Mouse (Mus musculus): ENCODE data around the gene Rnf38.

Rnf38 gene

DNA sequence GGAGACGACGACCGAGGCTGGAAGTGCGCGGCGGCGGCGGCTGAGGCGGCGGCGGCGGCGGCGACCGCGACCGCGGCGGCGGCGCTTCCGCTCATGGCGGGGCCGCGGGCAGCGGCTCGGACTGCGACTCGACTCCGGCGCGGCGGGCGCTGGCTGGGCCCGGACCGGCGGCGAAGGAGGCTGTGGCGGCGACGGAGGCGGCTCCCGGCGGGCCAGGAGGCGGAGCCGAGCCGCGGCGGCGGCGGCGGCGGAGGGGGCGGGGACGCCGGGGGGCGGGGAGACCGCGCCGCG lies at the start of gene Rnf38:
TSS of gene Rnf38 (minus strand) at position 77 of the 291 bp plus-strand sequence.
- DNase-seq (ENCODE audit: low read depth, low spot score), result no peak

- no peak for DNase-seq (ENCODE audit: low read depth, low spot score)
Measured at GRCm38 (mm10) chr4:44281597-44282265, 48.1 kb upstream of the Rnf38 start.

DNA sequence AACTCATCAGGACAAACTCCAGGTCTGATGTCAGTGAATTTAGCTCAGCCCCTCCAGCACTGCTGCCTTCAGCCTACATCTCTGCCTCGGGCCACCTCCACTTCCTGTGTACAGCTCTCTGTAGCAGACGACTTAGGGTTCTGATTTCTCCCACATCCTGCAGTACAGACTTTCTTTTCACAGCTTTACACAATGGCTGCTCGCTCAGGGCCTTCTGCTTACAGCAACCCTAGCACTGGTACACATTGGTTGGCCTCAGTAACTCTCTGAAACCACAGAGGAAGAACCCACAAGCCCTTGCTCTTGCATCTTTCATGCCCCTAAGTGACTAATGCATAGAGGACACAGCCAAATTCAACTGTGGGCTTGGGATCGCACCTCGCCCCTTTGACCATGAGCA lies 37.5 kb upstream of the Rnf38 start:
- no peak for DNase-seq (ENCODE audit: low read depth, low spot score)

DNA sequence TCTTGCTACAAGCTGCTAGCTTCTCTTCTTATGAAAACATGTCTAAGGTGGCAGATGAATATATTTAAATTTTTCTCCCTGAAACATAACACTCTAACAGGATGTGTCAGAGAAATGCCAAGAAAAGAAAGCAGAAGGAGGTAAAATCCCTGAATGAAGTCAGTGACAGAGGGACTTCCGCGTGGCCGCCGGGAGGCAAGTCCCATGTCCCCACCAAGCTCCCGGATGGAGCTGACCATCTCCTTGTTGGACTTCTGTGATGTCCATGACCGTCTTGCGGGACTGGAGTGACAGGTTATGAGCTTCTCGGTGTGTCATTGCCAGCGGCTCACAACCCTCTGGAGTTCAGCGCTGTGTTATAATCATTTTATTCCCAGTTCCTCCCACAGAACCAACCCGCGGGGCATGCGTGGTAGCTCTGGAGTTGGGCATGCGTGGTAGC lies 35.8 kb upstream of the Rnf38 start:
- DNase-seq (ENCODE audit: low read depth, low spot score), result no peak

GRCm38 (mm10) chr4:44267437-44267836 lies 33.8 kb upstream of the Rnf38 start:
- DNase-seq (ENCODE audit: low read depth, low spot score), result no peak

- DNase-seq (ENCODE audit: low read depth, low spot score), result no peak
Measured at GRCm38 (mm10) chr4:44265500-44265899, 31.9 kb upstream of the Rnf38 start.

GRCm38 (mm10) chr4:44260244-44260643 lies 26.7 kb upstream of the Rnf38 start:
- DNase-seq (ENCODE audit: low read depth, low spot score), result no peak

GRCm38 (mm10) chr4:44259126-44259525 lies 25.5 kb upstream of the Rnf38 start:
- no peak for DNase-seq (ENCODE audit: low read depth, low spot score)

DNA sequence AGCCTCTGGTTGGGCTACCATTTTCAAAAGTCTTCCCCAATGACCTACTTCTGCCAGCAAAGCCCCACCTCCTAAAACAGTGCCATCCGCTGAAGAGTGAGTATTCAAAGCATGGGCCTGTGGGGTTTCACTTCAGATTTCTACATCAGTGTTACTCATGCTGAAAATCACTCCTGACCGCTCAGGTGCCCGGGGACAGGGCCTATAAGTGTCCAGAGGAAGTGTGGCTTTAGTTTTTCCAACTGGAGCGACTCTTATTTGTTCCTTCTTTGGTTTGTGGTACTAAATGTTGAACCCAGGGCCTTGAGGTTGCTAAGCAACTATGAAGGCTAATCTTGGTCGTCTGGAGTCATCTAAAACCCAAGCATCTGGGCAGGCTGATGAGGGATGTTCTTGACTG lies 21.0 kb upstream of the Rnf38 start:
- DNase-seq (ENCODE audit: low read depth, low spot score), result no peak

DNA sequence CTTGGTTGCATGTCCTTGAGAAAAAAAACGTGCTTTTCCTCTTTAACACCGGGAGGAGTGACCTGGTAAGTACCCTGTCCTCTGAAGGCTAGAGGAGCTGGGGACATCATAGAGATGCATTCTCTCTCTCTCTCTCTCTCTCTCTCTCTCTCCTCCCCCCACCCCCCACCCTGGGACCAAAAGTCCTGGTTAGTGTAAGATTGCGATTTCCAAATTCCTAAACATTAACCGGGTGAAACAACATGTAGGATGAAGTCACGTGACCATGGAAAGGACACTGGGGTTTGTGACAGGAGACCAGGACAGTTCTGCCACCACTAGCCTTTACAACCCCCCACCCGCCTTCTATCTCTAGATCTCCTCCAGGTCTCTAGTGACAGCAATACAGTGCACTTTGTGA lies 19.6 kb upstream of the Rnf38 start:
- no peak for DNase-seq (ENCODE audit: low read depth, low spot score)

- no peak for DNase-seq (ENCODE audit: low read depth, low spot score)
Measured at GRCm38 (mm10) chr4:44251966-44252916, 18.7 kb upstream of the Rnf38 start.

- no peak for DNase-seq (ENCODE audit: low read depth, low spot score)
Measured at GRCm38 (mm10) chr4:44251521-44251920, 17.9 kb upstream of the Rnf38 start.

DNA sequence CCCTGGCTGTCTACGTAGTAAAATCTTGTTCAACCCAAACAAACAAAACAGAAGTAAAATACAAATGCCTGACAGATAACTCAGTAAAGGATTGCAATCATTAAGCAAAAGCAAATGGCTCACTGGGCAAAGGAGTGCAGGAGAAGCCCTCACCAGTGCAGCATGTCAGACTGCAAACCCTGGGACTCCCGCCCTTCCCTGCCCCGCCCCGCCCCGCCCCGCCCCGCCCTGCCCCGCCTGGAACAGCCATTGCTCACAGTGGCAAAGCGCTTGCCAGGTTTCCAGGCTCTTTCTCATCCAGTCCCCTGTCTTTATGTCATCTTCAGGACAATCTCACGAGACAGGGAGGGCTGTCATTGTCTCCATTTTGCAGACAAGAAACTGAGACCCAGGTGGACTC lies 16.1 kb upstream of the Rnf38 start:
- DNase-seq (ENCODE audit: low read depth, low spot score), result no peak

DNA sequence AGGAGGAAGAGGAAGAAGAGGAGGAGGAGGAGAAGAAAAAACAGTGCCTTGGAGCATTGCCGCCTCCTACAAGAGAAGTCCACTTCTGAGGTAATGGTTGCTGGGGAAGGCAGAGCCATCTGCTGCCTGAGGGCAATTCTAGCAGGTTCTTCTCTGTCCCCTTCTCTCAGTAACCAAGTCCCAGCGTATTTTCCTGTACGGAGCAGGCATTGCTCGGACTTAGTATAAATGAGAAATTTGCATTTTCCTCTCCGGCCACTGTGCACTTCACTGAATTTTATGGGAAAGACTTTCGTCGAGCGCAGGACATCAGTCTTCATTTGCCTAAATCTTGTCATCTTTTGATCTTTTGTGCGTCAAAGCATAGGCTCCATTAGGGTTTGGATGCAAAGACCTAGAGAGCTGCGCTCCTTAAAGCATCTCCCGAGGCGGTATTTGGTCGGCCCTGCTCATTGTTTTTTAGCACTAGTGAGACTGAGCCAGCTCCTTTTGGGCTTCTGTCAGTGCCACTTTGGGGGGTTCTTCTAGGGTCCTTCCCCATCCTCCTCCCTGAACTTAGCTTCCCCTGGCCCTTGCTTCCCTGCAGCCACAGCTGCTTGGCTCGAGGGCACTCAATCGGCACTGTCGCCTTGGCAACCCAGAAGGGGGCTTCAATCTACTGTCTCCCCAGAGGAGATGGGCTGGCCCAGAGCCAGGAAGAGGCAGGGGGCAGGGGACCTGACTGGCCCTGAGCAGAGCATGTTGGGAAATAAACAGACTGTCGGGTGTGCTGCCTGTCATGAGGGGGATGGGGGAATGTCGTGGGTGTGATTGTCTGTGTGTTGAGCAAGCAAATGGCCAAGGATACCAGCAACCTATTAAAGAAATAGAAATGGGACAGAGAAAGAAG lies 13.7 kb upstream of the Rnf38 start:
- no peak for DNase-seq (ENCODE audit: low read depth, low spot score)

- no peak for DNase-seq (ENCODE audit: low read depth, low spot score)
Measured at GRCm38 (mm10) chr4:44246285-44246684, 12.7 kb upstream of the Rnf38 start.

- DNase-seq (ENCODE audit: low read depth, low spot score), result no peak
Measured at GRCm38 (mm10) chr4:44241638-44242037, 8.0 kb upstream of the Rnf38 start.

DNA sequence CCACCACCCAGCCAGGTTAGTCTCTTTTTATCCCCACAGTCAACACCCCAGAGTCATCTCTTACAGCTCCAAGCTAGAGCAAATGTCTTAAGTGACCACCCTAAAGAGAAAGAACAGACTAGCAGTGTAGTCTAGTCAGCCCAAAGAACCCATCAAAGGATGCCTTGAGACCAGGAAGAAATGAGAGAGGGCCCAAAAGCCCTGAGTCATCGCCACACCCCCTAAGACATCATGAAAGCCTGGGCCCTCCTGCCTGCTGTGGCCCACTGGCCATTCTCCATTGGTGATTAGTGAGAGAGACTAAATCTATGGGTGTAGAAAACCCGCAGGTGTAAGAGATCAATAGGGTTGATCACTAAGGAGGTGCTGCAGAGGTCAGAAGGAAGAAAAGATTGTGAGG lies 2.4 kb upstream of the Rnf38 start:
- DNase-seq (ENCODE audit: low read depth, low spot score), result peak; percentile 43

DNA sequence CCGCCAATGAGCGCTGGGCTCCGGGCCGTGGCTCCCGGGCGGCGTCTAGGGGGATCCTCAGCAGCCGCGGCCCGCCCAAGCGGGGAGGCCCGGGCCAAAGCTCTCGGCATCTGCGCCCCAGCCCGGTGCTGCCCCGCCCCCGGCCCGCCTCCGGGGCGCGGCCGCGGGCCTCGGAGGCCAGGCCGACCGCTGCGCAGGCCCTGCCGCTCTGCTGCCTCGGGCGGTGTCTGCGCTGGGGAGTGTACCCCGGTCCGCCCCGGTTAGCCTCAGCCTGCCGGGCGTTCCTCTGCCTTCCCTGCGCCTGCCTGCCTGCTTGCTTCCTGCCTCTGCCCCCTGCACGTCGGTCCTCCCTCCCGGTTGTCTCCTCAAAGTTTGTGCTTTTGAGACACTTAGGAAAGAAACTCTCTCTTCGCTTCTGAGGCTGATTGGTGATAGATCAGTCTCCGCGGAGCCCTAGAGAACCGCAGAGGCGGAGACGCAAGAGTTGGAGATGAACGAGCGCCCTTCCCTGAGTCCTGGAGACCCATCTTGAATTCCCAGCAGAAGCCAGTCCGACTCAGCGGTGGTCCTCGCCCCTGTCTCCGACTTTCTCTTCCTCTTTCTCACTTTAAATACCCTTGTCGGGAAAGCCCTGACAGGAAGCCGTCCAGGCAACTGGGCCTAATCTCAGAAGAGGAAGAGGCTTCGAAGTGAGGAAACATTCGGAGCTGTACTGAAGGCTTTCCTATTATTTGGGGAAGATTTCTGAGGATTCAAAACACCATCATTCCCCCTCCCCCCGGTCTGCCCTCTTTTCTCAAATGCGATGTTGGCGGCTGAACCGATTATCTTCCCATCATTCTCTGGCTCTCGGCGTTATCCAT lies 646 bp upstream of the Rnf38 start:
- peak; percentile 83 for DNase-seq (ENCODE audit: low read depth, low spot score)

GRCm38 (mm10) chr4:44232771-44233712 lies 547 bp downstream of the Rnf38 start:
- no peak for DNase-seq (ENCODE audit: low read depth, low spot score)

- no peak for DNase-seq (ENCODE audit: low read depth, low spot score)
Measured at GRCm38 (mm10) chr4:44225128-44225527, 8.5 kb downstream of the Rnf38 start.
